Mouse (Mus musculus): Measurements from ENCODE around the gene Asb16.

DNA sequence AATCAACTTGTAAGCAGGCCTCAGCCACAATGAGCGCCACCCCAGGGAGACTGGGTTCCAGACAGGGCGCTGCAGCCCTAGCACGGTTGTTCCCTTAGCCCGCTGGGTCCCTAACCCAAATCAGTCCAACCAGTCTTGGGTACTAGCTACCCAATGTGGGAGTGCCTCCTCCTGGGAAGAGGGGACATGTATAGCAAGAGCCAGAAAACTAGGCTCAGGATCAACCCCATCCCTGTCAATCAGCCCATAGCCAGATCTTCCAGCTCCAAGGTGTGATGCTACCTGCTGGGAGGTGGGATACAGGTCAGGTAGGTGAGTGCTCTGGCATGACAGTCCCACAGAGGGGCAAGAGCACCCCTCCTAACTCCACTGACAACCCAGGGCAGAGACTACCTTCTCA, 21.6 kb downstream of the Asb16 start:
- TF ChIP-seq CTCF (IDR thresholded peaks at IDR 0.05; ENCODE audit: borderline replicate concordance, extremely low read depth, insufficient read depth, insufficient read length) (no peak), POLR2A (IDR thresholded peaks at IDR 0.05; ENCODE audit: borderline replicate concordance, extremely low read depth, insufficient read depth, insufficient read length, poor library complexity, severe bottlenecking) (no peak)
